Mouse (Mus musculus): ENCODE measurements around the gene Ephx1. TPM values are rescaled to one million over a fixed set of nuclear protein-coding genes. Genes with fewer than 3 reads are reported as not detected.
"Not testable (repeated sequence)": the region's sequence is repeated elsewhere in the genome, so short reads cannot be mapped to it uniquely, and the experiment has no call there.

Ephx1 gene
- polyA plus RNA-seq, 1 experiment from 2014 or later: 4.4 TPM

GRCm38 (mm10) chr1:180944553-180944952 lies 76.2 kb downstream of the Ephx1 start:
- no peak overlapping the region for H3K4me3 ChIP-seq (ENCODE audit: low read length)
- H3K27ac ChIP-seq (ENCODE audit: low read length): peak overlapping the region; percentile 69
- no peak for ATAC-seq
- H3K4me1 ChIP-seq (ENCODE audit: control insufficient read depth, insufficient read depth, low read length): peaks cover 50% of the 10 kb centered on the region
- 78% methylated on average over 4 of the region's 4 CpGs for WGBS
- H3K9ac ChIP-seq (ENCODE audit: low read depth, low read length): peak overlapping the region; percentile 50; the same call in 1 of the 2 replicates
- no peak overlapping the region for H3K4me2 ChIP-seq (ENCODE audit: low read depth, low read length)
- H3K9me3 ChIP-seq (ENCODE audit: control insufficient read depth, low read length): no peaks in the 10 kb centered on the region
- no peaks in the 10 kb centered on the region for H3K27me3 ChIP-seq (replicated peaks; ENCODE audit: control insufficient read depth, insufficient read depth, low read length)
- H3K36me3 ChIP-seq (ENCODE audit: control insufficient read depth, insufficient read depth, low read length): no peaks in the 10 kb centered on the region

- ATAC-seq: no peak
- H3K4me3 ChIP-seq (ENCODE audit: low read length): no peak overlapping the region
- no peaks in the 10 kb centered on the region for H3K36me3 ChIP-seq (ENCODE audit: control insufficient read depth, insufficient read depth, low read length)
- 64% methylated on average over 1 of the region's 1 CpGs for WGBS
- H3K4me1 ChIP-seq (ENCODE audit: control insufficient read depth, insufficient read depth, low read length): peaks cover 50% of the 10 kb centered on the region
- no peak overlapping the region for H3K9ac ChIP-seq (ENCODE audit: low read depth, low read length)
- no peak overlapping the region for H3K27ac ChIP-seq (ENCODE audit: low read length)
- no peaks in the 10 kb centered on the region for H3K9me3 ChIP-seq (ENCODE audit: control insufficient read depth, low read length)
- no peaks in the 10 kb centered on the region for H3K27me3 ChIP-seq (replicated peaks; ENCODE audit: control insufficient read depth, insufficient read depth, low read length)
- H3K4me2 ChIP-seq (ENCODE audit: low read depth, low read length): no peak overlapping the region
Measured at GRCm38 (mm10) chr1:180943896-180944295, 76.8 kb downstream of the Ephx1 start.

- 48% methylated on average over 11 of the region's 11 CpGs for WGBS
- peak overlapping the region; percentile 87 for H3K27ac ChIP-seq (ENCODE audit: low read length)
- no peak for ATAC-seq
Measured at GRCm38 (mm10) chr1:180943032-180943644, 77.6 kb downstream of the Ephx1 start.

GRCm38 (mm10) chr1:180942166-180943031 lies 78.3 kb downstream of the Ephx1 start, which contains the start of gene Tmem63a:
Gene Tmem63a (plus strand): TSS chr1:180942344.
- Histone ChIP-seq H3K9ac (ENCODE audit: low read depth, low read length) (peak within 1 kb of the TSS; percentile 94), H3K9me3 (ENCODE audit: control insufficient read depth, low read length) (no peaks in the 10 kb centered on the region), H3K27me3 (replicated peaks; ENCODE audit: control insufficient read depth, insufficient read depth, low read length) (no peaks in the 10 kb centered on the region), H3K27ac (ENCODE audit: low read length) (peak within 1 kb of the TSS; percentile 87), H3K4me3 (ENCODE audit: low read length) (peak within 1 kb of the TSS; percentile 96), H3K4me1 (ENCODE audit: control insufficient read depth, insufficient read depth, low read length) (peaks cover 50% of the 10 kb centered on the region), H3K4me2 (ENCODE audit: low read depth, low read length) (peak within 1 kb of the TSS; percentile 94), H3K36me3 (ENCODE audit: control insufficient read depth, insufficient read depth, low read length) (no peaks in the 10 kb centered on the region)
- under 1% methylated on average over 70 of the region's 73 CpGs for WGBS
- peak; percentile 71 for ATAC-seq

More at GRCm38 (mm10) chr1:180943032-180943644, 77.6 kb downstream of the Ephx1 start:
- Histone ChIP-seq H3K36me3 (ENCODE audit: control insufficient read depth, insufficient read depth, low read length) (no peaks in the 10 kb centered on the region), H3K27me3 (replicated peaks; ENCODE audit: control insufficient read depth, insufficient read depth, low read length) (no peaks in the 10 kb centered on the region), H3K9me3 (ENCODE audit: control insufficient read depth, low read length) (no peaks in the 10 kb centered on the region), H3K9ac (ENCODE audit: low read depth, low read length) (peak overlapping the region; percentile 94), H3K4me1 (ENCODE audit: control insufficient read depth, insufficient read depth, low read length) (peaks cover 50% of the 10 kb centered on the region), H3K4me3 (ENCODE audit: low read length) (peak overlapping the region; percentile 96), H3K4me2 (ENCODE audit: low read depth, low read length) (peak overlapping the region; percentile 94)

GRCm38 (mm10) chr1:180941726-180942125 lies 79.0 kb downstream of the Ephx1 start:
- Histone ChIP-seq H3K27me3 (replicated peaks; ENCODE audit: control insufficient read depth, insufficient read depth, low read length) (no peaks in the 10 kb centered on the region), H3K4me3 (ENCODE audit: low read length) (peak overlapping the region; percentile 96), H3K36me3 (ENCODE audit: control insufficient read depth, insufficient read depth, low read length) (no peaks in the 10 kb centered on the region), H3K4me1 (ENCODE audit: control insufficient read depth, insufficient read depth, low read length) (peaks cover 51% of the 10 kb centered on the region), H3K4me2 (ENCODE audit: low read depth, low read length) (peak overlapping the region; percentile 94), H3K9ac (ENCODE audit: low read depth, low read length) (peak overlapping the region; percentile 94), H3K9me3 (ENCODE audit: control insufficient read depth, low read length) (no peaks in the 10 kb centered on the region), H3K27ac (ENCODE audit: low read length) (peak overlapping the region; percentile 87)
- 5% methylated on average over 18 of the region's 18 CpGs for WGBS
- peak; percentile 36 for ATAC-seq

- ATAC-seq: no peak
- H3K4me3 ChIP-seq (ENCODE audit: low read length): peak overlapping the region; percentile 96
- WGBS: 85% methylated on average over 7 of the region's 7 CpGs
- peak overlapping the region; percentile 94 for H3K4me2 ChIP-seq (ENCODE audit: low read depth, low read length)
- no peak overlapping the region for H3K27ac ChIP-seq (ENCODE audit: low read length)
- no peaks in the 10 kb centered on the region for H3K36me3 ChIP-seq (ENCODE audit: control insufficient read depth, insufficient read depth, low read length)
- peaks cover 43% of the 10 kb centered on the region for H3K4me1 ChIP-seq (ENCODE audit: control insufficient read depth, insufficient read depth, low read length)
- no peak overlapping the region for H3K9ac ChIP-seq (ENCODE audit: low read depth, low read length)
- H3K27me3 ChIP-seq (replicated peaks; ENCODE audit: control insufficient read depth, insufficient read depth, low read length): 0 out of 2 replicates have a peak, but pooled peaks cover 1% of the 10 kb centered on the region
- H3K9me3 ChIP-seq (ENCODE audit: control insufficient read depth, low read length): no peaks in the 10 kb centered on the region
Measured at GRCm38 (mm10) chr1:180940776-180941460, 79.8 kb downstream of the Ephx1 start.

- H3K9me3 ChIP-seq (ENCODE audit: control insufficient read depth, low read length); H3K27ac ChIP-seq (ENCODE audit: low read length); H3K4me2 ChIP-seq (ENCODE audit: low read depth, low read length); H3K36me3 ChIP-seq (ENCODE audit: control insufficient read depth, insufficient read depth, low read length); H3K27me3 ChIP-seq (replicated peaks; ENCODE audit: control insufficient read depth, insufficient read depth, low read length); H3K4me3 ChIP-seq (ENCODE audit: low read length); H3K9ac ChIP-seq (ENCODE audit: low read depth, low read length); ATAC-seq: not testable (repeated sequence)
- 91% methylated on average over 2 of the region's 2 CpGs for WGBS
- H3K4me1 ChIP-seq (ENCODE audit: control insufficient read depth, insufficient read depth, low read length): peaks cover 23% of the 10 kb centered on the region
Measured at GRCm38 (mm10) chr1:180938781-180939180, 81.9 kb downstream of the Ephx1 start.

- 52% methylated on average over 13 of the region's 13 CpGs for WGBS
- H3K27ac ChIP-seq (ENCODE audit: low read length); H3K27me3 ChIP-seq (replicated peaks; ENCODE audit: control insufficient read depth, insufficient read depth, low read length); ATAC-seq; H3K9ac ChIP-seq (ENCODE audit: low read depth, low read length); H3K4me2 ChIP-seq (ENCODE audit: low read depth, low read length); H3K4me3 ChIP-seq (ENCODE audit: low read length); H3K36me3 ChIP-seq (ENCODE audit: control insufficient read depth, insufficient read depth, low read length); H3K9me3 ChIP-seq (ENCODE audit: control insufficient read depth, low read length): not testable (repeated sequence)
- H3K4me1 ChIP-seq (ENCODE audit: control insufficient read depth, insufficient read depth, low read length): peaks cover 13% of the 10 kb centered on the region
Measured at GRCm38 (mm10) chr1:180937631-180938030, 83.1 kb downstream of the Ephx1 start.
